Mouse (Mus musculus): ENCODE measurements around the gene Rarg. TPM values are rescaled to one million over a fixed set of nuclear protein-coding genes. Genes with fewer than 3 reads are reported as not detected.

Gene Rarg
- polyA plus RNA-seq, 1 experiment: 21.2 TPM

GRCm38 (mm10) chr15:102210816-102211215, 46.5 kb downstream of the Rarg start:
- Histone ChIP-seq H3K27me3 (replicated peaks; ENCODE audit: control insufficient read depth, insufficient read depth, low read length) (no peaks in the 10 kb centered on the region), H3K27ac (ENCODE audit: insufficient read depth, low read depth, low read length) (no peak overlapping the region), H3K36me3 (ENCODE audit: control insufficient read depth, insufficient read depth, low read length) (peaks cover 12% of the 10 kb centered on the region), H3K4me3 (ENCODE audit: insufficient read depth, low read depth, low read length) (no peak overlapping the region), H3K4me1 (ENCODE audit: control insufficient read depth, insufficient read depth, low read length) (peaks cover 14% of the 10 kb centered on the region; the same call in 1 of the 2 replicates)
- TF ChIP-seq CTCF (conservative IDR thresholded peaks at IDR 0.05; ENCODE audit: insufficient read depth, insufficient read length, low read depth, low read length) (no peak), POLR2A (IDR thresholded peaks at IDR 0.05; ENCODE audit: low read depth, low read length) (no peak)
- WGBS: 65% methylated on average over 4 of the region's 4 CpGs
- DNase-seq: no peak

GRCm38 (mm10) chr15:102209114-102209513, 48.2 kb downstream of the Rarg start:
- DNase-seq: no peak
- 85% methylated on average over 8 of the region's 8 CpGs for WGBS
- H3K27me3 ChIP-seq (replicated peaks; ENCODE audit: control insufficient read depth, insufficient read depth, low read length): no peaks in the 10 kb centered on the region
- no peak overlapping the region for H3K4me3 ChIP-seq (ENCODE audit: insufficient read depth, low read depth, low read length)
- no peak for TF ChIP-seq CTCF (conservative IDR thresholded peaks at IDR 0.05; ENCODE audit: insufficient read depth, insufficient read length, low read depth, low read length)
- TF ChIP-seq POLR2A (IDR thresholded peaks at IDR 0.05; ENCODE audit: low read depth, low read length): no peak
- peaks cover 12% of the 10 kb centered on the region for H3K36me3 ChIP-seq (ENCODE audit: control insufficient read depth, insufficient read depth, low read length)
- H3K4me1 ChIP-seq (ENCODE audit: control insufficient read depth, insufficient read depth, low read length): peaks cover 28% of the 10 kb centered on the region
- H3K27ac ChIP-seq (ENCODE audit: insufficient read depth, low read depth, low read length): no peak overlapping the region

GRCm38 (mm10) chr15:102208092-102208561, 49.2 kb downstream of the Rarg start:
- TF ChIP-seq POLR2A (IDR thresholded peaks at IDR 0.05; ENCODE audit: low read depth, low read length) (no peak), CTCF (conservative IDR thresholded peaks at IDR 0.05; ENCODE audit: insufficient read depth, insufficient read length, low read depth, low read length) (no peak)
- H3K27ac ChIP-seq (ENCODE audit: insufficient read depth, low read depth, low read length): no peak overlapping the region
- H3K36me3 ChIP-seq (ENCODE audit: control insufficient read depth, insufficient read depth, low read length): peaks cover 12% of the 10 kb centered on the region
- H3K27me3 ChIP-seq (replicated peaks; ENCODE audit: control insufficient read depth, insufficient read depth, low read length): no peaks in the 10 kb centered on the region
- DNase-seq: no peak
- H3K4me3 ChIP-seq (ENCODE audit: insufficient read depth, low read depth, low read length): no peak overlapping the region
- 52% methylated on average over 9 of the region's 9 CpGs for WGBS
- H3K4me1 ChIP-seq (ENCODE audit: control insufficient read depth, insufficient read depth, low read length): peaks cover 28% of the 10 kb centered on the region

- DNase-seq: peak; percentile 63
- Histone ChIP-seq H3K27ac (ENCODE audit: insufficient read depth, low read depth, low read length) (no peak overlapping the region), H3K36me3 (ENCODE audit: control insufficient read depth, insufficient read depth, low read length) (peaks cover 9% of the 10 kb centered on the region), H3K27me3 (replicated peaks; ENCODE audit: control insufficient read depth, insufficient read depth, low read length) (no peaks in the 10 kb centered on the region), H3K4me3 (ENCODE audit: insufficient read depth, low read depth, low read length) (no peak overlapping the region), H3K4me1 (ENCODE audit: control insufficient read depth, insufficient read depth, low read length) (peaks cover 28% of the 10 kb centered on the region)
- no peak for TF ChIP-seq CTCF (conservative IDR thresholded peaks at IDR 0.05; ENCODE audit: insufficient read depth, insufficient read length, low read depth, low read length)
- TF ChIP-seq POLR2A (IDR thresholded peaks at IDR 0.05; ENCODE audit: low read depth, low read length): no peak
- WGBS: 34% methylated on average over 3 of the region's 3 CpGs
Observed at GRCm38 (mm10) chr15:102207351-102207750, 50.0 kb downstream of the Rarg start.

GRCm38 (mm10) chr15:102205779-102206178, 51.5 kb downstream of the Rarg start:
- H3K27ac ChIP-seq (ENCODE audit: insufficient read depth, low read depth, low read length): no peak overlapping the region
- H3K27me3 ChIP-seq (replicated peaks; ENCODE audit: control insufficient read depth, insufficient read depth, low read length): no peaks in the 10 kb centered on the region
- DNase-seq: no peak
- peaks cover 6% of the 10 kb centered on the region for H3K36me3 ChIP-seq (ENCODE audit: control insufficient read depth, insufficient read depth, low read length)
- 30% methylated on average over 8 of the region's 8 CpGs for WGBS
- H3K4me3 ChIP-seq (ENCODE audit: insufficient read depth, low read depth, low read length): no peak overlapping the region
- peaks cover 28% of the 10 kb centered on the region for H3K4me1 ChIP-seq (ENCODE audit: control insufficient read depth, insufficient read depth, low read length)
- TF ChIP-seq POLR2A (IDR thresholded peaks at IDR 0.05; ENCODE audit: low read depth, low read length) (no peak), CTCF (conservative IDR thresholded peaks at IDR 0.05; ENCODE audit: insufficient read depth, insufficient read length, low read depth, low read length) (no peak)

GRCm38 (mm10) chr15:102204674-102205505, 52.4 kb downstream of the Rarg start, which contains the start of gene Csad:
Csad (minus strand) TSS chr15:102204724.
- peaks cover 28% of the 10 kb centered on the region for H3K4me1 ChIP-seq (ENCODE audit: control insufficient read depth, insufficient read depth, low read length)
- H3K36me3 ChIP-seq (ENCODE audit: control insufficient read depth, insufficient read depth, low read length): peaks cover 6% of the 10 kb centered on the region

GRCm38 (mm10) chr15:102203835-102204381, 53.4 kb downstream of the Rarg start:
- TF ChIP-seq POLR2A (IDR thresholded peaks at IDR 0.05; ENCODE audit: low read depth, low read length) (no peak), CTCF (conservative IDR thresholded peaks at IDR 0.05; ENCODE audit: insufficient read depth, insufficient read length, low read depth, low read length) (no peak)
- under 1% methylated on average over 47 of the region's 72 CpGs for WGBS
- Histone ChIP-seq H3K27ac (ENCODE audit: insufficient read depth, low read depth, low read length) (peak overlapping the region; percentile 87), H3K4me1 (ENCODE audit: control insufficient read depth, insufficient read depth, low read length) (peaks cover 28% of the 10 kb centered on the region), H3K36me3 (ENCODE audit: control insufficient read depth, insufficient read depth, low read length) (peaks cover 5% of the 10 kb centered on the region), H3K27me3 (replicated peaks; ENCODE audit: control insufficient read depth, insufficient read depth, low read length) (no peaks in the 10 kb centered on the region), H3K4me3 (ENCODE audit: insufficient read depth, low read depth, low read length) (peak overlapping the region; percentile 71)
- peak; percentile 81 for DNase-seq

More at GRCm38 (mm10) chr15:102204674-102205505, 52.4 kb downstream of the Rarg start, which contains the start of gene Csad:
- peak within 1 kb of the TSS; percentile 71 for H3K4me3 ChIP-seq (ENCODE audit: insufficient read depth, low read depth, low read length)
- H3K27ac ChIP-seq (ENCODE audit: insufficient read depth, low read depth, low read length): peak within 1 kb of the TSS; percentile 87
- TF ChIP-seq CTCF (conservative IDR thresholded peaks at IDR 0.05; ENCODE audit: insufficient read depth, insufficient read length, low read depth, low read length) (no peak), POLR2A (IDR thresholded peaks at IDR 0.05; ENCODE audit: low read depth, low read length) (no peak)
- no peak for DNase-seq
- no peaks in the 10 kb centered on the region for H3K27me3 ChIP-seq (replicated peaks; ENCODE audit: control insufficient read depth, insufficient read depth, low read length)
- WGBS: 22% methylated on average over 19 of the region's 19 CpGs

Data from kidney, adult 2 months (tissue).